Mouse (Mus musculus): Measurements from ENCODE around the gene 1700016C15Rik.

Gene 1700016C15Rik

GRCm38 (mm10) chr1:177717057-177717835 lies 12.4 kb upstream of the 1700016C15Rik start:
- no peak for DNase-seq (ENCODE audit: inconsistent ontology term)

- DNase-seq (ENCODE audit: inconsistent ontology term): peak; percentile 57
These were observed 11.1 kb upstream of the 1700016C15Rik start for GRCm38 (mm10) chr1:177718340-177719028.

- peak; percentile 80 for DNase-seq (ENCODE audit: inconsistent ontology term)
These were observed 10.6 kb upstream of the 1700016C15Rik start for GRCm38 (mm10) chr1:177719029-177719427.

GRCm38 (mm10) chr1:177723786-177724185 lies 5.8 kb upstream of the 1700016C15Rik start:
- no peak for DNase-seq (ENCODE audit: inconsistent ontology term)

GRCm38 (mm10) chr1:177726870-177727269 lies 2.7 kb upstream of the 1700016C15Rik start:
- no peak for DNase-seq (ENCODE audit: inconsistent ontology term)

GRCm38 (mm10) chr1:177727883-177728525 lies 1.6 kb upstream of the 1700016C15Rik start:
- no peak for DNase-seq (ENCODE audit: inconsistent ontology term)

GRCm38 (mm10) chr1:177731973-177732372 lies 2.4 kb downstream of the 1700016C15Rik start:
- DNase-seq (ENCODE audit: inconsistent ontology term): no peak

- no peak for DNase-seq (ENCODE audit: inconsistent ontology term)
These were observed 8.0 kb downstream of the 1700016C15Rik start for GRCm38 (mm10) chr1:177737505-177738105.

- no peak for DNase-seq (ENCODE audit: inconsistent ontology term)
These were observed 11.1 kb downstream of the 1700016C15Rik start for GRCm38 (mm10) chr1:177740707-177741106.

- peak; percentile 79 for DNase-seq (ENCODE audit: inconsistent ontology term)
These were observed 12.5 kb downstream of the 1700016C15Rik start for GRCm38 (mm10) chr1:177742119-177742518.

- peak; percentile 28 for DNase-seq (ENCODE audit: inconsistent ontology term)
These were observed 15.1 kb downstream of the 1700016C15Rik start for GRCm38 (mm10) chr1:177744521-177745325.

GRCm38 (mm10) chr1:177747869-177748540 lies 18.4 kb downstream of the 1700016C15Rik start:
- no peak for DNase-seq (ENCODE audit: inconsistent ontology term)

GRCm38 (mm10) chr1:177753496-177753895 lies 23.9 kb downstream of the 1700016C15Rik start:
- DNase-seq (ENCODE audit: inconsistent ontology term): no peak

- DNase-seq (ENCODE audit: inconsistent ontology term): no peak
These were observed 27.6 kb downstream of the 1700016C15Rik start for GRCm38 (mm10) chr1:177757249-177757648.

- DNase-seq (ENCODE audit: inconsistent ontology term): no peak
These were observed 39.3 kb downstream of the 1700016C15Rik start for GRCm38 (mm10) chr1:177768931-177769330.

GRCm38 (mm10) chr1:177777397-177777796 lies 47.8 kb downstream of the 1700016C15Rik start:
- no peak for DNase-seq (ENCODE audit: inconsistent ontology term)

- no peak for DNase-seq (ENCODE audit: inconsistent ontology term)
These were observed 63.2 kb downstream of the 1700016C15Rik start for GRCm38 (mm10) chr1:177792835-177793234.

- DNase-seq (ENCODE audit: inconsistent ontology term): no peak
These were observed 65.3 kb downstream of the 1700016C15Rik start for GRCm38 (mm10) chr1:177794866-177795265.

GRCm38 (mm10) chr1:177795421-177796192 lies 66.0 kb downstream of the 1700016C15Rik start:
- no peak for DNase-seq (ENCODE audit: inconsistent ontology term)

Data from Muller cell, postnatal 12 days (primary cell).